Mouse (Mus musculus) olfactory bulb, adult 2 months (tissue): ENCODE data around the gene Ppp2r5e.

ENCODE experiments used
- CTCF ChIP-seq: fragments of 200-500 bp; IDR thresholded peaks from 2 replicates; pipeline ENCODE4 v1.5.1; 2012; ENCODE audit warnings: low read depth, mild to moderate bottlenecking, low read length, moderate library complexity; ENCODE audit not compliant: insufficient read depth
- POLR2A ChIP-seq: fragments of 200-500 bp; IDR thresholded peaks from 2 replicates; pipeline ENCODE4 v1.6.1; 2012; ENCODE audit warnings: mild to moderate bottlenecking, low read depth, low read length, moderate library complexity; ENCODE audit not compliant: insufficient read depth

- TF ChIP-seq CTCF (no peak), POLR2A (no peak)
These were observed 28.3 kb downstream of the Ppp2r5e start for GRCm38 (mm10) chr12:75567745-75568144.
